9 mouse cellular contexts compared by ENCODE assay signal in the genomic region with DNA sequence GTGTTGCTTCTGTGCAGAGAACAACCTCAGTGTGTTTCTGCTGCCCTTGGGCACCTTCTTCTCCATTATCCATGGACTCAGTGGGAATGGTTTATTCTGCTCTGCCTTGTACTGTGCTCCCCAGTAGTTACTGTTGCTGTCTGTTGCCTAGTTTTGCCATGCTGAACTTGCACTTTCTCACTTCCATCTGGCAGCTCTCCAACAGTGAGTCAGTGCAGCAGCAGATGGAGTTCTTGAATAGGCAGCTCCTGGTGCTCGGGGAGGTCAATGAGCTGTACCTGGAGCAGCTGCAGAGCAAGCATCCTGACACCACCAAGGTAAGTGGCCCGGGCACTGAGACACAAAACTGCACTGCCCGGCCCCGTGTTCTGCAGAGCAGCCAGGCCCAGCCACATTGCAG. TPM values are rescaled to one million over a fixed set of nuclear protein-coding genes. Genes with fewer than 3 reads are reported as not detected.
A peak's percentile ranks its signal among the peaks of the same experiment; 100 is the strongest.
DNase-seq lines count a peak whose midpoint lies in the region; ATAC-seq and TF ChIP-seq lines count a peak whose summit lies in the region.
"Had no signal": no experiment of that assay in that cellular context is flagged by ENCODE, and none has a peak within 500 bp of the region (broad histone marks: within the 10 kb centered on the region; RNA-seq: fewer than 3 reads in every experiment).

No protein-coding gene starts in this region.

- H3K4me1 ChIP-seq in midbrain, postnatal 0 days (ENCODE audit: insufficient read depth, low read length): no peaks in the 10 kb centered on the region
- no peaks in the 10 kb centered on the region for H3K4me1 ChIP-seq in midbrain, embryonic 13.5 days (replicated peaks)
- H3K4me1 ChIP-seq in hindbrain, embryonic 13.5 days (replicated peaks): 0 out of 2 replicates have a peak, but pooled peaks cover 4% of the 10 kb centered on the region

- H3K79me2 ChIP-seq in macrophage (ENCODE audit: inconsistent target): no peaks in the 10 kb centered on the region

- H3K4me3 ChIP-seq in midbrain, postnatal 0 days (ENCODE audit: low read depth, low read length): no peak overlapping the region
- no peak overlapping the region for H3K4me3 ChIP-seq in midbrain, embryonic 13.5 days (replicated peaks)
- no peak overlapping the region for H3K4me3 ChIP-seq in macrophage (ENCODE audit: inconsistent target)
- no peak overlapping the region for H3K4me3 ChIP-seq in hindbrain, embryonic 13.5 days

- peaks cover 82% of the 10 kb centered on the region for H3K36me3 ChIP-seq in midbrain, postnatal 0 days (ENCODE audit: insufficient read depth, low read length)
- peaks cover 99% of the 10 kb centered on the region for H3K36me3 ChIP-seq in midbrain, embryonic 13.5 days
- H3K36me3 ChIP-seq in macrophage (ENCODE audit: inconsistent target): peaks cover 73% of the 10 kb centered on the region; the same call in 1 of the 2 replicates
- H3K36me3 ChIP-seq in hindbrain, embryonic 13.5 days: peaks cover 97% of the 10 kb centered on the region

- no peak for ATAC-seq in midbrain, postnatal 0 days (ENCODE audit: low FRiP score)
- ATAC-seq in midbrain, embryonic 13.5 days: no peak
- ATAC-seq in hindbrain, embryonic 13.5 days (ENCODE audit: low FRiP score): no peak

- H3K27me3 ChIP-seq in midbrain, postnatal 0 days (ENCODE audit: insufficient read depth, low read length): no peaks in the 10 kb centered on the region
- no peaks in the 10 kb centered on the region for H3K27me3 ChIP-seq in midbrain, embryonic 13.5 days
- no peaks in the 10 kb centered on the region for H3K27me3 ChIP-seq in hindbrain, embryonic 13.5 days

- no peak overlapping the region for H3K27ac ChIP-seq in midbrain, postnatal 0 days (ENCODE audit: low read depth, low read length)
- H3K27ac ChIP-seq in midbrain, embryonic 13.5 days: no peak overlapping the region
- peak overlapping the region; percentile 72 for H3K27ac ChIP-seq in macrophage
- H3K27ac ChIP-seq in hindbrain, embryonic 13.5 days: no peak overlapping the region

- no peak overlapping the region for H3K4me2 ChIP-seq in midbrain, postnatal 0 days (ENCODE audit: low read depth, low read length, poor library complexity, severe bottlenecking)
- no peak overlapping the region for H3K4me2 ChIP-seq in midbrain, embryonic 13.5 days (replicated peaks)
- no peak overlapping the region for H3K4me2 ChIP-seq in hindbrain, embryonic 13.5 days

- H3K9me3 ChIP-seq in midbrain, postnatal 0 days (ENCODE audit: low read length): no peaks in the 10 kb centered on the region
- no peaks in the 10 kb centered on the region for H3K9me3 ChIP-seq in midbrain, embryonic 13.5 days
- H3K9me3 ChIP-seq in hindbrain, embryonic 13.5 days: no peaks in the 10 kb centered on the region

- no peak for TF ChIP-seq CTCF in midbrain, postnatal 0 days (IDR thresholded peaks at IDR 0.05)

- 90% methylated on average over 4 of the region's 4 CpGs for WGBS in midbrain, postnatal 0 days
- 92% methylated on average over 4 of the region's 4 CpGs for WGBS in midbrain, embryonic 13.5 days
- whole genome bisulfite sequencing in macrophage (ENCODE audit: missing documents): 80% methylated on average over 1 of the region's 4 CpGs
- WGBS in hindbrain, embryonic 13.5 days: 85% methylated on average over 4 of the region's 4 CpGs

- intact Hi-C loops in heart, postnatal 10 days (cut with DNase I): no loop called here

- peak; percentile 62 to 85 for DNase-seq in adrenal gland, adult (ENCODE audit: inconsistent age in 2 of 2, low spot score in 1 of 2)
- no peak for DNase-seq in adrenal gland, postnatal 4 days (ENCODE audit: low spot score in 2 of 2)
- peak; percentile 47 for DNase-seq in midbrain, postnatal 0 days (ENCODE audit: low spot score)
- peak; percentile 54 to 55 for DNase-seq in heart, postnatal 10 days
- no peak for DNase-seq in ovary, postnatal 14 days (ENCODE audit: low spot score)
- DNase-seq: spleen, adult 18-20 months had no signal

- H3K9ac ChIP-seq in midbrain, postnatal 0 days (replicated peaks; ENCODE audit: low read length, poor library complexity, severe bottlenecking): no peak overlapping the region
- no peak overlapping the region for H3K9ac ChIP-seq in midbrain, embryonic 13.5 days (replicated peaks)
- H3K9ac ChIP-seq in hindbrain, embryonic 13.5 days: no peak overlapping the region

RNA-seq across cellular contexts. Expression of a gene that starts 17.8 kb away (rescaled TPM):
- 1 to 10 TPM; 1.2 to 2.0 TPM for total RNA-seq in adrenal gland, postnatal 4 days (2021)
- total RNA-seq in midbrain, postnatal 0 days (2014; rRNA removed): not detected in 2 replicates
- 2.5 and 2.7 TPM in 2 replicates for polyA plus RNA-seq in midbrain, postnatal 0 days (2015; fragmentation: Nextera tagmentation; extraction: Ambion mirVana)
- 1.1 and 1.6 TPM in 2 replicates for polyA plus RNA-seq in midbrain, embryonic 13.5 days (2015; fragmentation: Nextera tagmentation; extraction: Ambion mirVana)
- not detected for total RNA-seq in heart, postnatal 10 days (2021)
- 1 to 10 TPM in 13 of 26 experiments, under 1 TPM in 1, not detected in 12; 0.90 to 6.5 (median 4.1) TPM for total RNA-seq in macrophage (2018; cell fraction: chromatin; rRNA removed)
- total RNA-seq in macrophage (2018; cell fraction: cytosol; rRNA removed): 10 to 100 TPM; 13.7 to 30.5 (median 21.4) TPM
- 1 to 10 TPM in 25 of 26 experiments, not detected in 1; 1.1 to 9.9 (median 4.0) TPM for total RNA-seq in macrophage (2018; cell fraction: nucleus; rRNA removed)
- 11.7 to 25.3 TPM (median 13.8 TPM) in 3 replicates for polyA plus RNA-seq in macrophage (2018)
- 3.8 and 4.0 TPM in 2 replicates for polyA plus RNA-seq in hindbrain, embryonic 13.5 days (2015; fragmentation: Nextera tagmentation; extraction: Ambion mirVana)

RNA-seq across cellular contexts. Expression of a gene that starts 18.2 kb away (rescaled TPM):
- under 1 TPM; 0.45 to 0.90 TPM for total RNA-seq in adrenal gland, postnatal 4 days (2021)
- 2.3 and 2.8 TPM in 2 replicates for total RNA-seq in midbrain, postnatal 0 days (2014; rRNA removed)
- 4.9 and 5.3 TPM in 2 replicates for polyA plus RNA-seq in midbrain, postnatal 0 days (2015; fragmentation: Nextera tagmentation; extraction: Ambion mirVana)
- 2.2 and 2.6 TPM in 2 replicates for polyA plus RNA-seq in midbrain, embryonic 13.5 days (2015; fragmentation: Nextera tagmentation; extraction: Ambion mirVana)
- not detected for total RNA-seq in heart, postnatal 10 days (2021)
- total RNA-seq in macrophage (2018; cell fraction: chromatin; rRNA removed): 10 to 100 TPM in 19 of 26 experiments, 1 to 10 TPM in 7; 1.3 to 48.3 (median 15.5) TPM
- total RNA-seq in macrophage (2018; cell fraction: cytosol; rRNA removed): 10 to 100 TPM in 20 of 26 experiments, 1 to 10 TPM in 6; 8.2 to 14.8 (median 11.6) TPM
- total RNA-seq in macrophage (2018; cell fraction: nucleus; rRNA removed): 10 to 100 TPM in 7 of 26 experiments, 1 to 10 TPM in 19; 1.3 to 15.8 (median 6.4) TPM
- polyA plus RNA-seq in macrophage (2018): 5.3 to 14.5 TPM (median 9.7 TPM) in 3 replicates
- 1.9 and 2.3 TPM in 2 replicates for polyA plus RNA-seq in hindbrain, embryonic 13.5 days (2015; fragmentation: Nextera tagmentation; extraction: Ambion mirVana)

RNA-seq across cellular contexts. Expression of a gene that starts 40.7 kb away (rescaled TPM):
- 10 to 100 TPM; 27.7 to 28.0 TPM for total RNA-seq in adrenal gland, postnatal 4 days (2021)
- 41.3 and 42.9 TPM in 2 replicates for total RNA-seq in midbrain, postnatal 0 days (2014; rRNA removed)
- polyA plus RNA-seq in midbrain, postnatal 0 days (2015; fragmentation: Nextera tagmentation; extraction: Ambion mirVana): 19.5 and 22.9 TPM in 2 replicates
- 37.1 and 38.4 TPM in 2 replicates for polyA plus RNA-seq in midbrain, embryonic 13.5 days (2015; fragmentation: Nextera tagmentation; extraction: Ambion mirVana)
- total RNA-seq in heart, postnatal 10 days (2021): 10 to 100 TPM; 16.4 to 19.8 TPM
- 100 to 1,000 TPM in 14 of 26 experiments, 10 to 100 TPM in 12; 56.8 to 198 (median 102) TPM for total RNA-seq in macrophage (2018; cell fraction: chromatin; rRNA removed)
- total RNA-seq in macrophage (2018; cell fraction: cytosol; rRNA removed): 10 to 100 TPM; 11.8 to 27.0 (median 17.1) TPM
- total RNA-seq in macrophage (2018; cell fraction: nucleus; rRNA removed): 100 to 1,000 TPM in 3 of 26 experiments, 10 to 100 TPM in 23; 27.5 to 126 (median 50.4) TPM
- polyA plus RNA-seq in macrophage (2018): 11.4 to 16.4 TPM (median 15.1 TPM) in 3 replicates
- 33.7 and 33.9 TPM in 2 replicates for polyA plus RNA-seq in hindbrain, embryonic 13.5 days (2015; fragmentation: Nextera tagmentation; extraction: Ambion mirVana)

RNA-seq across cellular contexts. Expression of a gene that starts 59.9 kb away (rescaled TPM):
- total RNA-seq in adrenal gland, postnatal 4 days (2021): 1 to 10 TPM; 3.1 to 7.9 TPM
- total RNA-seq in midbrain, postnatal 0 days (2014; rRNA removed): not detected in 2 replicates
- not detected in 2 replicates for polyA plus RNA-seq in midbrain, postnatal 0 days (2015; fragmentation: Nextera tagmentation; extraction: Ambion mirVana)
- 0.43 and 0.67 TPM in 2 replicates for polyA plus RNA-seq in midbrain, embryonic 13.5 days (2015; fragmentation: Nextera tagmentation; extraction: Ambion mirVana)
- not detected for total RNA-seq in heart, postnatal 10 days (2021)
- 1 to 10 TPM in 1 of 26 experiments, under 1 TPM in 2, not detected in 23; 0.37 to 1.1 (median 0.43) TPM for total RNA-seq in macrophage (2018; cell fraction: chromatin; rRNA removed)
- total RNA-seq in macrophage (2018; cell fraction: cytosol; rRNA removed): 1 to 10 TPM in 2 of 26 experiments, under 1 TPM in 14, not detected in 10; 0.09 to 1.5 (median 0.41) TPM
- total RNA-seq in macrophage (2018; cell fraction: nucleus; rRNA removed): 1 to 10 TPM in 2 of 26 experiments, under 1 TPM in 3, not detected in 21; 0.28 to 1.4 (median 0.83) TPM
- 0.10 TPM in 1 of 3 replicates, not detected in the others for polyA plus RNA-seq in macrophage (2018)
- polyA plus RNA-seq in hindbrain, embryonic 13.5 days (2015; fragmentation: Nextera tagmentation; extraction: Ambion mirVana): 0.19 and 0.23 TPM in 2 replicates

Comparison
In these comparisons a context has a peak if more than half of its experiments do, and no peak if none do; other contexts are left out.
1. DNase-seq: peak in adrenal gland, adult (2 of 2), midbrain, postnatal 0 days (single experiment) and heart, postnatal 10 days (2 of 2); none in adrenal gland, postnatal 4 days (0 of 2) and ovary, postnatal 14 days (single experiment).